Mouse (Mus musculus): ENCODE data around the gene Trim60. TPM values are rescaled to one million over a fixed set of nuclear protein-coding genes. Genes with fewer than 3 reads are reported as not detected.

Trim60 gene
- polyA plus RNA-seq, 1 experiment from 2014 or later, result not detected

DNA sequence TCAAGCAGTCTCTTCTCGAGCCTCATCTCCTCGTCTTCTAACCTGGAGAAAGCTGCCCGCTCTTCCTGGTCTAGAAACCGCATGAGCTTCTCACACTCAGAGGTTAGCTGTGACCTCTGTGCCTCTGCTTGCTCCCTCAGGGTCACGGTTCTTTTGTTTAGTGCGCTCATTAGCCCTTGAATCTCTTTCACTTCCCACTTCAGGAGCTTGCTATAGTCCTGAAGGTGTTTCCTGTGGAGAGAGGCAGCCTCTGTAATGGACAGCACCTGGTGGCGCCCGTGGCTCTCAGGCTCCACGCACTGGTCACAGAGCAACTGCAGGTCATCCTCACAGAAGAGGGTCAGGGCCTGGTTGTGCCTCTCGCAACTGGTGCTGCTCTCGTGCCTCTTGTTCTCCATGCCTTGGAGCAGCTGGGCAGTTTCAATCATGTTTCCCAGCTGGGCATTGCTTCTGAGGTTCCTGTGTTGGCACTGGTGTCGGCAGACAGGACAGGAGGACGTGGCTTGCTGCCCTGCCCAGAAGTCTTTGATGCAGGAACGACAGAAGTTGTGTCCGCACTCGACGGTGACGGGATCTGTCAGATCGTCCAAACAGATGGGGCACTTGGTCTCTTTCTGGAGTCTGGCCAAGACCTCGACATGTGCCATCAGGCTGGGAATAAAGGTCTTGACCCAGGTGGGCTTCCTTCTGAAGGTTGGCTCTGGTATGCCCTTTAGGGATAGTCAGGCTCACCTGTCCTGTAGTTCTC, 35.1 kb downstream of the Trim60 start:
- Histone ChIP-seq H3K27me3 (replicated peaks) (no peaks in the 10 kb centered on the region), H3K4me3 (replicated peaks) (no peak overlapping the region), H3K9me3 (no peaks in the 10 kb centered on the region), H3K4me2 (no peak overlapping the region), H3K36me3 (no peaks in the 10 kb centered on the region), H3K27ac (no peak overlapping the region), H3K9ac (no peak overlapping the region), H3K4me1 (no peaks in the 10 kb centered on the region)
- WGBS, result 66% methylated on average over 20 of the region's 20 CpGs
- ATAC-seq (ENCODE audit: insufficient read depth, low FRiP score, low read depth), result no peak

- H3K4me1 ChIP-seq, result no peaks in the 10 kb centered on the region
- no peak overlapping the region for H3K27ac ChIP-seq
- H3K9ac ChIP-seq, result no peak overlapping the region
- no peaks in the 10 kb centered on the region for H3K27me3 ChIP-seq (replicated peaks)
- H3K36me3 ChIP-seq, result peaks cover 9% of the 10 kb centered on the region; the same call in 1 of the 2 replicates
- no peak overlapping the region for H3K4me3 ChIP-seq (replicated peaks)
- H3K4me2 ChIP-seq, result no peak overlapping the region
- H3K9me3 ChIP-seq, result no peaks in the 10 kb centered on the region
- ATAC-seq (ENCODE audit: insufficient read depth, low FRiP score, low read depth), result no peak
Observed at GRCm38 (mm10) chr8:64962836-64963235, 55.5 kb downstream of the Trim60 start.

DNA sequence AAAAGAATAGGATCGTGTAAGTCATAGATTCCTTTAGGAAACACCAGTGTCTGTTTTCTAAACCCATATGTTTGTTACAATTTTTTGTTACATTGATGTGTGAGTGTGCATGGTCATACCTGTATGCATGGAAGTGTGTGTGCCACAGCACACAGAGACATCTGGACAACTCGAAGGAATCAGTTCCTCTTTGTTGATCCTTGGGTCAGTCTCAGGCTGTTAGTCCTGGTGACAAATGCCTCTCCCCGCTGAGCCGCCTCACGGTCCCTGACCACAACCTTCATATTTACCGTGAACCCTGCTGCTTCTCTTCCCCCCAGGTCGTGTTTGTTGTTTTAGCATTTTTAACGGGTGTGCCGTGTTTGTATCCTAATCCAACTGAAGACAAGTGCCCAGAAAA, 59.4 kb downstream of the Trim60 start:
- WGBS, result 83% methylated on average over 9 of the region's 9 CpGs
- H3K9ac ChIP-seq, result no peak overlapping the region

GRCm38 (mm10) chr8:64952101-64952500, 66.3 kb downstream of the Trim60 start:
- Histone ChIP-seq H3K27me3 (replicated peaks) (no peaks in the 10 kb centered on the region), H3K4me2 (no peak overlapping the region), H3K9me3 (no peaks in the 10 kb centered on the region), H3K27ac (no peak overlapping the region), H3K4me1 (no peaks in the 10 kb centered on the region; the same call in 1 of the 2 replicates), H3K4me3 (replicated peaks) (no peak overlapping the region), H3K36me3 (no peaks in the 10 kb centered on the region), H3K9ac (no peak overlapping the region)
- no peak for ATAC-seq (ENCODE audit: insufficient read depth, low FRiP score, low read depth)
- WGBS, result 85% methylated on average over 6 of the region's 6 CpGs

More for the DNA sequence above, 59.4 kb downstream of the Trim60 start:
- Histone ChIP-seq H3K4me2 (no peak overlapping the region), H3K9me3 (no peaks in the 10 kb centered on the region), H3K4me3 (replicated peaks) (no peak overlapping the region), H3K27me3 (replicated peaks) (no peaks in the 10 kb centered on the region), H3K27ac (no peak overlapping the region), H3K4me1 (no peaks in the 10 kb centered on the region), H3K36me3 (peaks cover 5% of the 10 kb centered on the region; the same call in 1 of the 2 replicates)
- ATAC-seq (ENCODE audit: insufficient read depth, low FRiP score, low read depth), result no peak

Other genes starting within 250 kb of the Trim60 start
- 18.4 and 19.5 TPM in 2 replicates for gene Klhl2, start 168.6 kb downstream of the Trim60 start, polyA plus RNA-seq (2015; fragmentation: Nextera tagmentation; extraction: Ambion mirVana)
- 31.8 and 32.1 TPM in 2 replicates for gene Tmem192, start 71.4 kb downstream of the Trim60 start, polyA plus RNA-seq (2015; fragmentation: Nextera tagmentation; extraction: Ambion mirVana)
- not detected in 2 replicates for gene Trim75, start 30.8 kb downstream of the Trim60 start, polyA plus RNA-seq (2015; fragmentation: Nextera tagmentation; extraction: Ambion mirVana)
- gene Trim61, start 61 bp downstream of the Trim60 start, polyA plus RNA-seq (2015; fragmentation: Nextera tagmentation; extraction: Ambion mirVana), result not detected in 2 replicates
- 4.0 and 4.4 TPM in 2 replicates for gene Apela, start 18.8 kb upstream of the Trim60 start, polyA plus RNA-seq (2015; fragmentation: Nextera tagmentation; extraction: Ambion mirVana)
- not detected in 2 replicates for gene Gm10663, start 56.4 kb upstream of the Trim60 start, polyA plus RNA-seq (2015; fragmentation: Nextera tagmentation; extraction: Ambion mirVana)
- 9.8 and 12.5 TPM in 2 replicates for gene BC030870, start 111.0 kb upstream of the Trim60 start, polyA plus RNA-seq (2015; fragmentation: Nextera tagmentation; extraction: Ambion mirVana)

Measured in stomach, embryonic 15.5 days (tissue).